Mouse (Mus musculus) hindbrain, embryonic 15.5 days (tissue): ENCODE measurements around the gene Gpx8. TPM values are rescaled to one million over a fixed set of nuclear protein-coding genes. Genes with fewer than 3 reads are reported as not detected.

Experiments
- microRNA counts: library from miRNA; unstranded; fragments of <30 nt; microRNA quantifications from one replicate; lab custom pipeline; 2016
- microRNA-seq: library from miRNA; unstranded; fragments of <30 nt; microRNA quantifications from one replicate; pipeline ENCODE4, GENCODE M21; 2016
- polyA plus RNA-seq: library from polyadenylated mRNA; unstranded; fragments of >200 nt; fragmentation: Nextera tagmentation; extraction: Ambion mirVana; gene quantifications from 2 replicates; pipeline ENCODE4 v1.2.1, GENCODE M21; 2015

The Gpx8 gene
- polyA plus RNA-seq, 1 experiment from 2014 or later, result 59.0 TPM

MicroRNA genes within 50 kb of the gene (microRNA counts, 519-probe panel; counts per million panel counts)
- microRNA mmu-miR-449a (lab: Ali Mortazavi, UCI) (3,211 counts per million, percentile 64 among the panel's probes with 10 or more counts), microRNA mmu-miR-449b (lab: Ali Mortazavi, UCI) (not detected), microRNA mmu-miR-449c (lab: Ali Mortazavi, UCI) (not detected)

Small RNAs within 50 kb of the gene (microRNA-seq; reads per million reads assigned to microRNA genes)
- gene Mir449a (3,425 reads per million, percentile 88 among the genes with 10 or more reads in this experiment), gene Mir449b (1.5 reads per million), gene Mir449c (4.8 reads per million, percentile 20 among the genes with 10 or more reads in this experiment)

Other genes with a start within 250 kb of the Gpx8 start
- 66.6 and 70.9 TPM in 2 replicates for gene Plpp1, start 245.6 kb downstream of the Gpx8 start, polyA plus RNA-seq
- gene Mtrex, start 119.0 kb downstream of the Gpx8 start, polyA plus RNA-seq, result 56.3 and 57.5 TPM in 2 replicates
- gene Dhx29, start 119.0 kb downstream of the Gpx8 start, polyA plus RNA-seq, result 28.9 and 34.6 TPM in 2 replicates
- 0.67 and 1.4 TPM in 2 replicates for gene Ccno, start 58.6 kb downstream of the Gpx8 start, polyA plus RNA-seq
- gene Mcidas, start 52.6 kb downstream of the Gpx8 start, polyA plus RNA-seq, result 0.45 and 1.3 TPM in 2 replicates
- gene Cdc20b, start 11.3 kb downstream of the Gpx8 start, polyA plus RNA-seq, result 0.24 and 0.52 TPM in 2 replicates
- gene Gzma, start 54.6 kb upstream of the Gpx8 start, polyA plus RNA-seq, result not detected in 2 replicates
- 1.4 and 2.0 TPM in 2 replicates for gene Esm1, start 163.2 kb upstream of the Gpx8 start, polyA plus RNA-seq
- 0.12 and 0.16 TPM in 2 replicates for gene Gzmk, start 179.5 kb upstream of the Gpx8 start, polyA plus RNA-seq
- 1.1 TPM in 2 replicates for gene BC067074, start 246.7 kb upstream of the Gpx8 start, polyA plus RNA-seq